Mouse (Mus musculus) bone marrow macrophage, adult 2 months (primary cell): ENCODE data around the gene Vmn1r68. TPM values are rescaled to one million over a fixed set of nuclear protein-coding genes. Genes with fewer than 3 reads are reported as not detected.

Experiments
- H3K27ac ChIP-seq: 2 replicates; pipeline ENCODE4 v1.5.1; 2012; ENCODE audit warnings: low read depth, low read length; ENCODE audit not compliant: insufficient read depth
- H3K4me1 ChIP-seq: 2 replicates; pipeline ENCODE4 v1.6.1; 2012; ENCODE audit warnings: low read length; ENCODE audit not compliant: control insufficient read depth, insufficient read depth
- H3K4me3 ChIP-seq: 2 replicates; pipeline ENCODE4 v1.5.1; 2012; ENCODE audit warnings: mild to moderate bottlenecking, low read length, moderate library complexity; ENCODE audit not compliant: insufficient read depth
- CTCF ChIP-seq: IDR thresholded peaks from 2 replicates; pipeline ENCODE4 v1.5.1; 2012; ENCODE audit warnings: low read depth, mild to moderate bottlenecking, low read length, moderate library complexity
- POLR2A ChIP-seq: IDR thresholded peaks from 2 replicates; pipeline ENCODE4 v1.6.1; 2012; ENCODE audit warnings: mild to moderate bottlenecking, low read depth, low read length, borderline replicate concordance
- polyA plus RNA-seq: library from polyadenylated mRNA; stranded (reverse); fragments of >200 nt; gene quantifications from 2 replicates; pipeline ENCODE4 v1.2.4, GENCODE M21; 2012; ENCODE audit not compliant: missing spikeins, insufficient read depth, insufficient read length

The Vmn1r68 gene
- polyA plus RNA-seq: 0.32 TPM in 1 of 2 replicates, not detected in the other

DNA sequence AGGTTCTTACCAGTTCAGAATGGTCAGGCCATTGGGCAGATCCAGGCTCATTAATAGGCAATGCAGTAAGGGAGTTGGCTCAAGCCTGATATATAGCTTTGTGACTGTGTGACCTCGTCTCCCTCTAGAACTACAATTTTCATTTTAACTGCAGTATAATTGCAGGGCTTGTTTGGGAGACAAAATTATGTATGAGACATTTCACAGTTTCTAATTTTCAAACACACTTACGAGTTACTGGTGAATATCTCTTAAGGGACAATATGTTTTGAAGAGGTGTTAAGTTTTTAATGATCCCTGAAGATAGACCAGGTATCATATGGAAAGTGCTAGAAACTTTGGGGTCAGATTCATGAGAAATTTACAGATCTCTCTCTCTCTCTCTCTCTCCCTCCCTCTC lies at the start of gene Vmn1r68:
Vmn1r68 (minus strand) TSS at position 101 of the 400 bp plus-strand sequence.
- H3K27ac ChIP-seq: no peak within 1 kb of the TSS

DNA sequence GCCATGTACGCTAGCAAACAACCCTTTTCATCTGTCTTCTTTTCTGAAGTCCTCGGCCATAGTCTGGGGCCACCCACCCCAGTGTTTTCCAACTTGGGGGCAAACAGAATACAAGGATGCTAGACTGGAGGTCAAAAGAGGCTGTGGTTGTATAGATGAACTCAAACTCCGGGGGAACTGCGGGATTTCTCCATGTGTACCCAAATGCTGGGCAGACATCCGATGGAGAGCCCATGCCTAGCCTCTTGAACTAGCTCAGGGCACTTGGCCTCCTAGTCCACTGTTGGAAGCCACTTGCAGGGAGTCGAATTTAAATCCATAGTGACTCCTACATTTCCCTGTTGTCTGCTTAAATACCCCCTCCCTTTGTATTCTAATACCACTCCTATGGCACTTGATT lies 62.7 kb downstream of the Vmn1r68 start:
- Histone ChIP-seq H3K4me3 (no peak overlapping the region), H3K27ac (no peak overlapping the region), H3K4me1 (peaks cover 4% of the 10 kb centered on the region)
- TF ChIP-seq CTCF: no peak
- no peak for TF ChIP-seq POLR2A

More for the DNA sequence above, at the start of gene Vmn1r68:
- Histone ChIP-seq H3K4me1 (no peaks in the 10 kb centered on the region), H3K4me3 (no peak within 1 kb of the TSS)
- TF ChIP-seq CTCF (no peak), POLR2A (no peak)

DNA sequence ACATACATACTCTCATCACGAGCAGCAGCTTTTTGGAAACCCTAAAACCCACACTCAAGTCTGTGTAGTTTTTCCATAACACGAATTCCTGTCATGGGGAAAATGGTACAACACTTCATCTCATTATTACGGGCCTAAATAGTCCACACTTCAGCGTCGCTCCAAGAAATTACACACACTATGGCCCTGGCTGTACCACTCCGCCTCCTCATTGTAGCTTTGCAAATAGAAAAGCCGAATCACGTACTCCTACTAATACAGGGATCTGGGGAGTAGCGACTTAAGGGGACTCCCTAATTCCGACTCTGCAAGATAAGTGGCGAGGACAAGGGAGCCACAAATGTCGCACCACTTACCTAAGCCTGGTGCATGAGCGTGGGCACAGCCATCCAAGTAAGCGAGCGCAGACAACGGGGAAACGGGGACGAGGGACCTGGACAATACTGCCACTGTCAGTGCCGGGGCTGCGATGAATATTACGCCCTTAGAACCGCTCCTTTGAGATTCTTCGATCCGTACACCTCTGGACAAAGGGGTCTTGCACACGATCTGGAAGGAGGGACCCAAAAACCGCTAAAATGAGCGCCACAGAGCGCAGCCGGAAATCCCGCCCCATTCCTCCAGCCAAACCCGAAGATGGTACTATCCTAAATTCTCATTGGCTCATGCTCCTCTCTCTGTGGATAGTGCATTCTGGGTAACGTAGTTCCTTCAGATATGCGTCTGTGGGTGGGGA lies 63.3 kb downstream of the Vmn1r68 start, which contains the start of gene Zik1:
Zik1 (minus strand) TSS at position 609 of the 736 bp plus-strand sequence.
- TF ChIP-seq POLR2A: no peak
- TF ChIP-seq CTCF: no peak
- Histone ChIP-seq H3K4me3 (peak within 1 kb of the TSS; percentile 80), H3K27ac (no peak within 1 kb of the TSS), H3K4me1 (peaks cover 4% of the 10 kb centered on the region)

DNA sequence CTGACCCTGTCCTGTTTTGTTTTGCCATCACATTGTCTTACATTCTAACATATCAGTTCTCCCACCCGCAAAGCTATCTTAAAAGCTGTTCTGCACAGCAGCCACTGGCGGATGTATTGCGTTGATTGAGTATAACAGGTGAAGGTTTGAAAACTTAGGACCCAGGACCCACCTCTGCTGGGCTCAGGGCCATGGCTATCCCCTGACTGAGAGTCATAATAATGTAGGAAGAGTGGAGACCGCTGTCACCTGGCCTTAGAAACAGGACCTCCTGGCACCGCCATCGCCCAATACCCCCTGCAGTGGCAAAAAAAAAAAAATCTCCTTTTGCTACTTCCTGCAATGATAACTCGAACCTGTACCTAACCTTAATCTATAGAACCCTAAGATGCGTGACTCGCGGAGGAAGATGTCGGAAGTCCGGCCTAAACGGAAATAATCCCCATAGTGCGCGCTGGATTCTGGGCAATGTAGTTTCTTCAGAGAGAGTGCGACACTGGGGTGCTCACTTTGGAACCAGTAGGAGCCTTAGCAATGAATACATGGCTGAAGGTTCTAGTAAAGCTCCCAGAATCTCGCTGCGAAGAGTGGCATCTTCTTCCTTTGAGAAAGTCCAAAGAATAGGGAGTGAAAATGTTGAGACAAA lies 77.6 kb downstream of the Vmn1r68 start:
- no peaks in the 10 kb centered on the region for H3K4me1 ChIP-seq
- H3K4me3 ChIP-seq: peak overlapping the region; percentile 33

DNA sequence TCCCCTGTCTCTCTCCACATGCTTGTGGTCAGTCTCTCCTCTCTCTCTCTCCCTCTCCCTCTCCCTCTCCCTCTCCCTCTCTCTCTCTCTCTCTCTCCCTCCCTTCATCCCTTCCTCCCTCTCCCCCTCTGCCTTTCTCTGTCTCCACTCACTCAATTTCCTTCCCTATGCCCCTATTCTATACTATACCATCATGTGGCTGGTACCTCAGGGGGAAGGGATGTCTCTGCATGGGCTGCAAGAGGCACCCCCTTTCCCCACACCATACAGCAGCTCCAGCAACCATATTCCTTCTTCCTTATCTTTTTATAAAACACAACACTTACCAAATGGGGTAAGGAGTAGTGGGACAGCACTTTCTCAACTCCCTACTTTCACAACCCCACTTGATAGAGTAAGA lies 78.5 kb downstream of the Vmn1r68 start:
- TF ChIP-seq CTCF (no peak), POLR2A (no peak)
- no peaks in the 10 kb centered on the region for H3K4me1 ChIP-seq
- no peak overlapping the region for H3K4me3 ChIP-seq
- no peak overlapping the region for H3K27ac ChIP-seq

More for the DNA sequence above, 77.6 kb downstream of the Vmn1r68 start:
- no peak for TF ChIP-seq POLR2A
- no peak for TF ChIP-seq CTCF
- H3K27ac ChIP-seq: no peak overlapping the region

DNA sequence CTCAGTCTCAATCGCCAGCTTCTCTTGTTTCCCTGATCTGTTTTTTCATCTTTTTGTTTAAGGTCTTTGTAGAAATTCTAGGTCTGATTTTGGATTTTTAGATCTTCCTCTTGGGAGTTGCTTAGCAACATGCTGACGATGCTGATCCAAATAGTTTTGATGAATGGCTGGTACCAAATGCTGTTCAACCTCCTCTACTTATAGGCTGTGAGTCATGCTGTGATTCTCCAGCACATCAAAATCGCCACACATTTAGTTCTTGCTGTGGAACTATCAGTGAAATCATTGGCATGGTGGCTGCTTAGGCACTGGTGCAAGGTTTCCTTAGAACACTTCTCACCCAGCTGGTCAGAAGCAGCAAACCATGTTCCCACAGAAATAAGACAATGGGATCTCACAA lies 100.1 kb downstream of the Vmn1r68 start:
- Histone ChIP-seq H3K4me3 (no peak overlapping the region), H3K27ac (no peak overlapping the region), H3K4me1 (no peaks in the 10 kb centered on the region)
- no peak for TF ChIP-seq CTCF
- no peak for TF ChIP-seq POLR2A

Other genes starting within 250 kb of the Vmn1r68 start
- gene Vmn1r67, start 115.2 kb downstream of the Vmn1r68 start, polyA plus RNA-seq: not detected in 2 replicates
- 0.76 and 0.86 TPM in 2 replicates for gene Zik1, start 63.1 kb downstream of the Vmn1r68 start, polyA plus RNA-seq
- not detected in 2 replicates for gene Vmn1r69, start 55.2 kb upstream of the Vmn1r68 start, polyA plus RNA-seq
- not detected in 2 replicates for gene Vmn1r70, start 73.0 kb upstream of the Vmn1r68 start, polyA plus RNA-seq
- gene Nlrp4b, start 129.3 kb upstream of the Vmn1r68 start, polyA plus RNA-seq: not detected in 2 replicates
- not detected in 2 replicates for gene Vmn1r71, start 195.9 kb upstream of the Vmn1r68 start, polyA plus RNA-seq